22 mouse cellular contexts compared by ENCODE assay signal in genomic region chr3:121880355-121880754, GRCm38 (mm10).
DNase-seq lines count a peak whose midpoint lies in the region; ATAC-seq and TF ChIP-seq lines count a peak whose summit lies in the region.
"Had no signal": no experiment of that assay in that cellular context is flagged by ENCODE, and none has a peak within 500 bp of the region (broad histone marks: within the 10 kb centered on the region; RNA-seq: fewer than 3 reads in every experiment).

No protein-coding gene starts in this region.

- no peak overlapping the region for H3K27ac ChIP-seq in intestine, postnatal 0 days (ENCODE audit: low read depth, low read length)
- H3K27ac ChIP-seq in liver, embryonic 11.5 days (ENCODE audit: low read depth, low read length), result no peak overlapping the region
- peak overlapping the region; percentile 79 for H3K27ac ChIP-seq in liver, postnatal 0 days (ENCODE audit: low read depth)
- H3K27ac ChIP-seq: embryonic facial prominence, embryonic 10.5 days; hindbrain, postnatal 0 days; limb, embryonic 15.5 days; midbrain, embryonic 10.5 days had no signal

- peak; percentile 82 for TF ChIP-seq EP300 in liver, postnatal 0 days (IDR thresholded peaks at IDR 0.05; ENCODE audit: low read depth)

- H3K4me2 ChIP-seq in intestine, postnatal 0 days (replicated peaks; ENCODE audit: low read depth), result no peak overlapping the region
- H3K4me2 ChIP-seq in liver, embryonic 11.5 days, result no peak overlapping the region
- no peak overlapping the region for H3K4me2 ChIP-seq in liver, postnatal 0 days (ENCODE audit: low read depth, low read length)
- H3K4me2 ChIP-seq: heart, embryonic 12.5 days; limb, embryonic 15.5 days had no signal

- H3K9me3 ChIP-seq in intestine, postnatal 0 days (ENCODE audit: control insufficient read depth), result no peaks in the 10 kb centered on the region
- no peaks in the 10 kb centered on the region for H3K9me3 ChIP-seq in liver, embryonic 11.5 days (ENCODE audit: control insufficient read depth, low read length)
- no peaks in the 10 kb centered on the region for H3K9me3 ChIP-seq in liver, postnatal 0 days (ENCODE audit: low read length)
- H3K9me3 ChIP-seq: embryonic facial prominence, embryonic 10.5 days; heart, embryonic 12.5 days; limb, embryonic 15.5 days; midbrain, embryonic 10.5 days had no signal

- WGBS in intestine, postnatal 0 days, result 47% methylated on average over 8 of the region's 8 CpGs
- WGBS in liver, embryonic 11.5 days, result 71% methylated on average over 8 of the region's 8 CpGs
- WGBS in liver, postnatal 0 days (ENCODE audit: insufficient replicate concordance), result 63% methylated on average over 8 of the region's 8 CpGs

- peak; percentile 64 for DNase-seq in kidney, adult 9 months
- no peak for DNase-seq in kidney, postnatal 10 days
- DNase-seq in liver, embryonic 11.5 days (ENCODE audit: low spot score), result no peak
- no peak for DNase-seq in liver, postnatal 0 days
- DNase-seq in ovary, postnatal 14 days (ENCODE audit: low spot score), result no peak
- no peak for DNase-seq in urinary bladder, postnatal 4 days (ENCODE audit: low spot score in 2 of 2)
- DNase-seq: adrenal gland, adult 2 months; cerebellum, adult 18-20 months; gastrocnemius, postnatal 14 days; heart, adult 18-20 months; heart, postnatal 10 days; left cerebral cortex, postnatal 4 days; thymus, adult 2 months; thymus, postnatal 4 days had no signal

- peak; percentile 75 for ATAC-seq in intestine, postnatal 0 days
- peak; percentile 39; the same call in 1 of the 2 replicates for ATAC-seq in liver, embryonic 11.5 days (replicated peaks; ENCODE audit: low FRiP score)
- peak; percentile 96 for ATAC-seq in liver, postnatal 0 days
- ATAC-seq: forebrain, embryonic 16.5 days; hindbrain, postnatal 0 days; lung, postnatal 0 days had no signal

- H3K4me1 ChIP-seq in intestine, postnatal 0 days (replicated peaks; ENCODE audit: control insufficient read depth, insufficient read depth, low read length), result no peaks in the 10 kb centered on the region
- peaks cover 2% of the 10 kb centered on the region for H3K4me1 ChIP-seq in liver, embryonic 11.5 days (replicated peaks; ENCODE audit: control insufficient read depth, insufficient read depth, low read length)
- no peaks in the 10 kb centered on the region; the same call in 1 of the 2 replicates for H3K4me1 ChIP-seq in liver, postnatal 0 days (ENCODE audit: insufficient read depth)
- H3K4me1 ChIP-seq: limb, embryonic 15.5 days had no signal

- H3K4me3 ChIP-seq in intestine, postnatal 0 days (ENCODE audit: low read depth, low read length), result no peak overlapping the region
- no peak overlapping the region for H3K4me3 ChIP-seq in liver, embryonic 11.5 days (ENCODE audit: low read depth, low read length)
- H3K4me3 ChIP-seq in liver, postnatal 0 days (ENCODE audit: low read depth, low read length), result no peak overlapping the region
- H3K4me3 ChIP-seq: embryonic facial prominence, embryonic 10.5 days; heart, embryonic 12.5 days; limb, embryonic 15.5 days; midbrain, embryonic 10.5 days had no signal

- H3K36me3 ChIP-seq in intestine, postnatal 0 days (ENCODE audit: control insufficient read depth, insufficient read depth), result no peaks in the 10 kb centered on the region
- no peaks in the 10 kb centered on the region for H3K36me3 ChIP-seq in liver, embryonic 11.5 days (ENCODE audit: control insufficient read depth, insufficient read depth, low read length)
- no peaks in the 10 kb centered on the region for H3K36me3 ChIP-seq in liver, postnatal 0 days (replicated peaks; ENCODE audit: insufficient read depth, low read length)
- H3K36me3 ChIP-seq: embryonic facial prominence, embryonic 10.5 days; heart, embryonic 12.5 days; limb, embryonic 15.5 days; midbrain, embryonic 10.5 days had no signal

- no peak overlapping the region for H3K9ac ChIP-seq in intestine, postnatal 0 days (ENCODE audit: low read depth, low read length)
- H3K9ac ChIP-seq in liver, embryonic 11.5 days (ENCODE audit: low read depth, low read length), result no peak overlapping the region
- H3K9ac ChIP-seq in liver, postnatal 0 days (replicated peaks), result no peak overlapping the region
- H3K9ac ChIP-seq: heart, embryonic 12.5 days; limb, embryonic 15.5 days had no signal

- no peak for TF ChIP-seq CTCF in intestine, postnatal 0 days (IDR thresholded peaks at IDR 0.05; ENCODE audit: low read depth)
- TF ChIP-seq CTCF in liver, postnatal 0 days (IDR thresholded peaks at IDR 0.05; ENCODE audit: low read depth), result no peak

- H3K27me3 ChIP-seq in intestine, postnatal 0 days (replicated peaks; ENCODE audit: control insufficient read depth, insufficient read depth, low read length), result no peaks in the 10 kb centered on the region
- H3K27me3 ChIP-seq in liver, embryonic 11.5 days (replicated peaks; ENCODE audit: control insufficient read depth, insufficient read depth, low read length), result no peaks in the 10 kb centered on the region
- H3K27me3 ChIP-seq in liver, postnatal 0 days (ENCODE audit: insufficient read depth, low read length), result no peaks in the 10 kb centered on the region
- H3K27me3 ChIP-seq: heart, embryonic 12.5 days; limb, embryonic 15.5 days had no signal

Comparison
In these comparisons a context has a peak if more than half of its experiments do, and no peak if none do; other contexts are left out.
1. ATAC-seq: peak in every context shown above with its lines; median percentile 96 in liver, postnatal 0 days; 75 in intestine, postnatal 0 days; 39 in liver, embryonic 11.5 days.